Mouse (Mus musculus): ENCODE results near the gene Ubash3a.

Ubash3a gene

DNA sequence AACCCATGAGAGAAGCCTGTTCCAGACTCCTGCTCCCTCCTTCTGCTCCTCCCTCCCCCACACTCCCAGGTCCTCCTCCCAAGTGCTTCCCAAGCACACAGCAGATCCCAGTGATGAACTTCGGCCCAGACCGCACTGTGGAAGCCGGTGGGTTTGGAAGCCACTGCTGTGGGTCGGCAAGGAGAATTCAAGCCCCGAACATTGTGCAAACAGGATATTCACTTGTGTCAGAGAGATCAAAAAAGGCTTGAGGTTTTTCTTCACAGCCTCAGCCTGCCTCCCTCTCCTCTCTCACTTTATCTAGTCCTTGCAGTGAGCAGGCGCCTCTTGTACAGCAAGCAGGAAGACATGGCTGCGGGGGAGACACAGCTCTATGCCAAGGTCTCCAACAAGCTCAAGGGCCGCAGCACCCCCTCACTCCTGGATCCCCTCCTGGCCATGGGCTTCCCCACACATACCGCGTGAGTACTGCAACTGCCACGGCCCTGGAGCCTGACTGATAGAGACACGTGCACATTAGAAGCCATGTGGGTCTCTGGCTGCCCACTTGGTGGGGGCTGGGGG is at the start of gene Ubash3a:
TSS of gene Ubash3a (plus strand) at position 103 of the 564 bp plus-strand sequence.
- no peak for DNase-seq (ENCODE audit: low spot score in 2 of 2)

DNA sequence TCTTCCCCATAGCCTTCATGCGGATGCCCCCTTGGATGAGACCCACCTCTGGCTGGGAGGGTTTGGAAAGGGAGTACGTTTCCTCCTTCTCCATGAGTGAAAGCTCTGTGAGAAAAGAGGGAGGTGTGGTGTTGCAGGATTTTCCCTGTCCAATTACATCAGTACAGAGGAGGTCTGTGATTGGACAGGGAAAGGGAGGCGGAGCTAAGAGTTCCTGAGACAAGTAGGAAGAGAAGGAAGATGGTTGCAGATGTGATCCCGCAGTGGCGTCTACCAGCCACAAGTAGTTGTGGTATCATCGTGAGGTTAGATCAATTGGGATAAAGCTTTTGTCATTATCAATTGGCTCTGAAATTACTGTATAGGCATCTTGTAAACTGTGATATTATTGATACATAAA is 49.8 kb upstream of the Ubash3a start:
- no peak for DNase-seq (ENCODE audit: low spot score in 2 of 2)

DNA sequence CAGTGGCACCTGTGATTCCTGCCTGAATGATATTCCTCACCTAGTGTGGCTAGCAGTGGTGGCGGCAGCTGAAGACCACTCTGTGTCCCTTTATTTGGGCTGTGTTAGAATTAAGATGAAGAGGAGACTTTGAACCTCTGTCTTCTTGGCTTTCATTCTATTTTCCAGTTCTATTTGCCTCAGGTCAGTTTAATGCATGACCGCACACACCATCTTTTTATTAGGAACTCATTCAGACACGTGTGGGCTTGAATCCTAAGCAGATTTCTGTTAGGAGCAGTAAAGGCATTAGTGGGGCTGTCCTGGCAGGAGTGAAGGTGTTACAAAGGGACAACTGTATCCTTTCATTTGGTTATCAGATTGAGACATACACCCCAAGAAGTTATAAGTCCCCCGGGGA is 47.4 kb upstream of the Ubash3a start:
- no peak for DNase-seq (ENCODE audit: low spot score in 2 of 2)

DNA sequence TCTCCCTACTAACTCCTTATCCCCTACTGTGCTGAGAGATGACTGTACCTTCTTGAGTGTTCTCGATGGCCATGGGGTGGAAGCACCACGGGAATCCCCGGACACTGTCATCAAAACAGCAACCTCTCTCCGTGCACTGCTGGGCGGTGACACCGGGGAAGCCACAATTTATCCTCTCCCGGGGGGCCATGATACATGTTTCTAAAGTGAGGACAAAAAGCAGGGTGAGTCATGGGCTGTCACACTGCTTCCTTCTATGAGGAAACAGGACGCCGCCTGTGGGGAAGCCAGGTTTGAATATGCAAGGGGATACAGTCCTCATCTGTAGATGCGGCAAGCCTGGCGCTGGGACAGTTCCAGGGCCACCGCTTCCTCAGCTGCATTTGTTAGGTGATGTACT is 45.1 kb upstream of the Ubash3a start:
- DNase-seq (ENCODE audit: low spot score in 2 of 2) = no peak

DNA sequence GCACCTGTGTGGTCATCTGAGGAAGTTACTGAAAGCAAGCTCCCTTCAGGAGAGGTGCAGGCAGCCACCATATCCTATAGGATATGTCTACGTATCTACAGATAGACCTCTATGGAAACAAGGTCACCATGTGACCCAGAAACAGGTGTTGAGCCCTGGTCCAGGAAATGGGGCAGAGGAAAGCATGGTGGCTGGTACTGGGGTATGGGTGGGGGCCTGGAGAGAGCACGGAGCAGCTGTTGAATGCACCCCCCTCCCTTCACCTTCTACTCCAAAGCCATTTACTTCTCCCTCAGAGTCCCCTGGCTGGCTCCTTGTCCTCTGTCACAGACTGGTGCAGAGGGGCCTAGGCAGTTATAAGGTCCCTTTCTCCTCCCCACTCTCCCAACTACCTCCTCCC is 43.9 kb upstream of the Ubash3a start:
- DNase-seq (ENCODE audit: low spot score in 2 of 2) = no peak

DNA sequence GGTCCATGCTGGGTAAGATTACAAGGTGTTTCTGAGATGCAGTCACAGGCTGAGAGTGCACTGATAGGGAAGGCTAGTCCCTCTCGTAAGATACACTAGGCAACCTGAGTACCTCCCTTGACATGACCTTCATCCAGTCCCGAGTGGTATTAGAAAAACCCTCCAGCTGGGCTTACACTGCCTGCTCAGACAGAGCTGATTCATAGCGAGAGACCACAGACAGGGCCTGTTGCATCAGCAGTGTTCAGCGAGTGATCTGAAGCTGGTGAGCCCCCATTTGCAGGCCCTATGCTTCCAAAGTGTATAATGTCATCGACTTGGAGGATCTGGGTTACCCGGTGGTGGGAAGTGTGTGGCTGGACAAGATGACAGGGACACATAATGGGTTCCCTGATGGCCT is 42.5 kb upstream of the Ubash3a start, which contains the start of gene Tff1:
TSS of gene Tff1 (minus strand) at position 151 of the 400 bp plus-strand sequence.
- DNase-seq (ENCODE audit: low spot score in 2 of 2) = no peak

DNA sequence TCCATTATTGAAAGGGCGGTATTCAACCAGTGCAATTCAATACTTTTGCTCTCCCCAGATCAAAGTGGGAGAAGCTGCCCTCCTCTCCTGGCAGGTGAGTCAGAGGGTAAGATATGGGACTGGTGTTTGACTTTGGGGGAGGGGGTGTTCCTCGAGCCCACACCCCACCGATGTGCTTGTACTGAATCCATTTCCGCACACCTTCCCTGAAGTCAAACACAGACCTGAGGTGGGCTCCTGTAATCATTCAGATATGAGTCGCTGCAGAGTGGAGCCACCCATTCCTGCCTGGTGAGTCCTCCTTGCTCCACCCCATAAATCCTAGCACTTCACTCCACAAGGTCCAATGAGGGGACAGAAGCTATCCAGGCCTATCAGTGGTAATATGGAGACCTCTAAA is 37.9 kb upstream of the Ubash3a start:
- DNase-seq (ENCODE audit: low spot score in 2 of 2) = no peak

DNA sequence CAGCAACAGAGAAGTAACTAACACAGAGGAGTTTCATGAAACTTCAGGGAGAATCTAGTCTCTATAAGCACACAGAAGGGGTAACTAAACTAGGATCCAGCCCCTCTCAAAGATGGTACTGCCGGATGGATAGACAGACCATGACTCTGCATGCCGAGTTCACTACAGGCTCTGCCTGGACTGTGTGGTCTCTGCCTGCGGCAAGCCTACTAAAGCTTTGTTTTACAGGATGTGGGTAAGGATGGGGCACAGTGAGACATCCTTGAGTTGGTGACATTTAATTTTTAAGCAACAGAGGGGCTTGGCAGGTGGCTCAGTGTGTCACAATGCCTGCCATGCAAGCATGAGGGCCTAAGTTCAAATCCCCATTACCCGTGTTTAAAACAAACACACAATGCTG is 31.4 kb upstream of the Ubash3a start:
- DNase-seq (ENCODE audit: low spot score in 2 of 2) = no peak

DNA sequence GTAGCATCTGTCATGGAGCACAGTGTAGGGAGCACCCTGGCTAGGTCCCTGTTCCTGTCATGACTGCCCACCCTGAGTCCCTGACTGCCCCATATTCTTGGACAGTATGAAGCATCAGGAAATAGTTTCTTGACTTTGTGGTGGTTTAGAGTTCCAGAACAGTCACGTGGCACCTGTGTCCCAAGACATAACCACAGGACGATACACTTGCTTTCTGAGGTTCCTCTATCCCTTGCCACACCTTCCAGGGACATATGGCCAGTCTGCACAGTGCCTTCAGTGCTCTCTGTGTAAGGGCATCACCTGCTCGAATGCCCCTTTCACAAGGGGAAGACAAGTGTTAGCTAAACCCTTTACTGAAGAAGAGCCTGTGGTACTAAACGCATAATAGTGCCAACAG is 26.2 kb upstream of the Ubash3a start:
- DNase-seq (ENCODE audit: low spot score in 2 of 2) = no peak

DNA sequence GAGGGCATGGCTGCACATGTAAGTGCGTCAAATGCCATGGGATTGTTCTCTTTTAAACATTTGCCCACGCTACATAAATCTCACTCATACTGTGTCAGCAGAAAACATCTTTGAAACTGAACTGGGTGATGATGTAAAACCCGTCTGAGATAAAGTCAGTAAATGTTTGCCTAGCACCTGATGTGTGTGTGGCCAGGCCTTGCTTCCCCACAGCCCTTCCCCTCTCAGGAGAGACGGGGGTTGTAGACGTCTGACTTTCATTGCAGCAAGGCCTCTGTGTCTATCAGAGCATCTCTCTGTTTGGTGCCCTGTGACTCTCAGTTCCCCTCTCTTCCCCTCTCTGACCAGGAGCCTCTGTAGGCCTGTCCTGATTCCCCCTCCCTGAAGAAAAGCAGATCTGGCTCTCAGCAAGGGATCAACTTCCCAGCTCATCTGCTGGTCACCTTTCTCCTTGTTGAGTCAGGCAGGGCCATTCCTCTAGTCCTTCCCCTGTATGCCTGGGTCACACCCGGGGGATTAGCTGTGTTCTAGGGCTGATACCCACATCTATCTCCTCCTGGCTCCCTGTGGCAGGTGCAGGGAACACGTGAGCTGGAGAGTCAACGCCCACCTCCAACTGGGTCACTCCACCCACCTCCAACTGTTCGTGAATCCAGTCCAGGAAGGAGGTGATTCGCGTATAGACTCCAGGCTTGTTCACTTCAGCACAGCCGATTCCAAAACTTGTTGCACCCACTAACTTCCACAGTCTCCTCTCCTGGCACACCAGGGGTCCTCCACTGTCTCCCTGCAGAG is 24.3 kb upstream of the Ubash3a start:
- DNase-seq (ENCODE audit: low spot score in 2 of 2) = no peak

DNA sequence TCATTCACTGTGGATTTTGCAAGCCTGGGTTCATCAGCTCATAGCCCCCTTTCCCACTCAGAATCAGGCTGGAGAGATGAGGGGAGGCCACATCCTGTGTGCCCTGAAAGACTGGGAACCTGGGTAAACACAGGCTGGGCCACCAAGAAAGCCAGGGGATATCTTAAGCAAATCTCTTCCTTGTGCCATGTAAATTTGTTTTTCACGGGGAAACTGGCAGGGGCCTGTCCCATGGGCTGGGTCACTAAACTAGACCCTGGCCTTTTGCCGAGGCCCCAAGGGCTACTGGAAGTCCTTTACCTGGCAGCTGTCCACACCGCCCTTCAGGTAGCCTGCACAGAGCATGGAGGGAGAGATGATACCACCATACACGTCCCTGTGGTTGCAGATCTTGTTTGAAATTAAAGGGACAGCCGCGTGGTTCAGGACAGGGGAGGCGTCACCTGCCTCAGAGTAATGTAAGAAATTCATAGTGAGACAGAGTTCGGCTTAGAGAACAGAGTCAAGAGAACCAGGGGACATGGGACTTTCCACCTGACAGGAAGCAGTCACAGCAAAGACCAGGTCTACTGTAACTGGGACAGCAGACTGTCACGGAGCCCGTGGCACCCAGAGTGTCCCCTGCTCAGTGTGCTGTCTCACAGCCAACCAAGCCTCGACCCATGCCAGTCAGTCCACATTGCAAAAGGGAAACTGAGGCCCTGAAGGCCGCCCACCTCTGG is 23.2 kb upstream of the Ubash3a start:
- DNase-seq (ENCODE audit: low spot score in 2 of 2) = no peak

DNA sequence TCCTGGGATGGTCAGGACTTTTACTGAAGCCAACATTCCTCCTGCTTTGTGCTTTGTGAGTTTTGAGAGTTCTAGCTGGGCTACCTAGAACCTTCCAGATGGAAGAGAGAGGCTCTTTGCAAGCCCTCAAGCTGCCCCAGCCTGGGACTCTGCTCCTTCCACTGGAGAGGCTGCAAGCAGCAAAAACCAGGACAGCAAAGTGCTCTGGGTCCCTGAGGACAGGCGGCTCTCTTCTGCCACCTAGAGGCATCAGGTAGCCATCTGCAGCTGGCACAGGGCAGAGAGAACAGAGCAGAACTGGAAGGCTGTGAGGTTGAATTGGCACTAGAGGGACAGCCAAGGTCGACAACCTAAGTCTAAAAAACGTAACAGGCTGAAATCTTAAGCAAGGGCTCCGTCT is 20.3 kb upstream of the Ubash3a start:
- peak; percentile 42 to 67 for DNase-seq (ENCODE audit: low spot score in 2 of 2)

DNA sequence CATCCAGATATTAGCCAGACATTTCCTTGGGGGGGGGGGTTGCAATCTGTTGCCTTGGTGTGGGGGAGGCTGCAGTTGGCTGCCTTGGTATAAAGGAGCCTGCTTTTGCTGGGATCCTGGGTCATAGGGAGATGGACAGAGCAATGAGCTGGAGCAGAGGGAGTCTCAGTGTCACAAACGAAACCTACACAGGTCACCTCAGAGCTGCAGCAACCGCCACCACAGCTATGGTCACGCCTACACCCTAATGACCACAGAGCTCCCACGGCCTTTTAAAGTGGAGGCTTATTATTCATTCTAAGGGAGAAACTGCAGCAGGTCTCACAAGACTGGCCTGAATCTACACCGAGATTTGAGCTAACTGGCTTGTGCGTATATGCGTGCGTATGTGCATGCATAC is 15.8 kb upstream of the Ubash3a start:
- no peak for DNase-seq (ENCODE audit: low spot score in 2 of 2)

DNA sequence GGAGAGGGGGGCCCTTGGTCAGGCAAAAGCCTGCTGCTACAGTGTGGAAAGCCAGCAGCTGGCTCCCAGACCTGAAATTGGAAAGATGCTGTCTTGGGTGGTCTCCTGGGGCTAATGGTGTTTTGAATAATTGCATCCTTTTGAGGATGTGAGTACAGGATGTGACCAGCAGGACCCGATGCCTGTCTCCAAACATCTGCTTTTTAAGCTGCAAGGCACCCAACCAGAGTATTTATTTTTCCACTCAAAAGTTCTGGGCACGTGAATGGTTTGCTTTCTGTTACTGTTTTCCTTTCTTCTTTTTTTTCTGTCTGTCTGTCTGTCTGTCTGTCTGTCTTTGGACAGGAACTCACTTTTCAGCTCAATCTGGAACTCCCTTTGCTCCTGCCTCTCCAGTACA is 15.0 kb upstream of the Ubash3a start:
- no peak for DNase-seq (ENCODE audit: low spot score in 2 of 2)

DNA sequence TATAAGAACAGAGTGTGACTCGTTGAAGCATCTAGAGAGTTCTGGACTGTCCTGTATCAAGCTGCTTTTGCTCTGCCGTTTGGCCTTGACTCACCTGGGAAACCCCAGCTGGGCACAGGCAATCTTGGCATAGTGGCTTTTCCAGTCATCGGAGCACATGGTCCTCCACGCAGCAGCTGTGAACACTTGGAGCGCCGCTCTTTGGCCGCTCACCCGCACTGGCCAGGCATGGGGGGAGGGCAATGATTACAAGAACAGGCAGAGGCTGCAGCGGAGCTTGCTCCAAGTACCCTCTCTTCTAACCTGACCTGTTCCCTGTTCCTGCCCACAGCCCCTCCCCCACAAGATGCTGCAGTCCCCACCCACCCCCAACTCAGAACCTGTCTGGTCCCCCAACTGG is 14.3 kb upstream of the Ubash3a start:
- DNase-seq (ENCODE audit: low spot score in 2 of 2) = no peak

DNA sequence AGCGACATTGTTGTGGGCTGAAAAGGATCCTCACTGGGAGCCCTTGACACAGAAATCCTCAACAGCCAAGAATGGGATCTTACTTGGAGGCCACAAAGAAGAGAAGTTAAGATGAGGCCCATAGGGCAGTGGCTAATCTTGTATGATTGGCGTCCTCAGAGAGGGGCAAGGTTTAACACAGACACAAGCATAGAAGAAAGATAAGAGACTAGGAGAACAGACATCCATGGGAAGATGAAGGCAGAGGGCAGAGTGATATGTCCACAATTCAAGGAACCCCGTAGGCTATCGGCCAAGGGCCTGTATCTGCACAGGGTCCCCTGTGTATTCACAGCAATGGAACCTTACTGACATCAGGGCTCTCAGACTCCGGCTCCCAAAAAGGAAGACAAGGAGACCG is 12.5 kb upstream of the Ubash3a start:
- DNase-seq (ENCODE audit: low spot score in 2 of 2) = no peak

DNA sequence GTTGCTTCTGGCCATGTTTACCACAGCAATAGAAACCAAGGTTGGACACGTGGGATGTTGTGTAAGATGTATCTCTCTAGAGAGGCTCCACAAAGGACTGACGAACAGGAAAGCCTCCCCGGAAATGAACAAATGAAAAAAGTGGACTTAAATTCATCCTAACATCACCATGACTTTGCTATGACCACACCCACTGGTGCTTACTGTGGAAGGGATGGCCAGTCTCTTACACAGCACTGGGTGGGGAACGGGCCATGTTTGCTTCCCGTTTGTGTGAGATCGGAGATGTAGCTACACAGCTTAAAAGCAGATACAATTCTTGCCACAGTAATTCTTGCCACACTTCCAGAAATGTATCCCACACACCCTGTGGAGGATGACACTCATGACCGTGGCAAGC is 11.4 kb upstream of the Ubash3a start:
- no peak for DNase-seq (ENCODE audit: low spot score in 2 of 2)

DNA sequence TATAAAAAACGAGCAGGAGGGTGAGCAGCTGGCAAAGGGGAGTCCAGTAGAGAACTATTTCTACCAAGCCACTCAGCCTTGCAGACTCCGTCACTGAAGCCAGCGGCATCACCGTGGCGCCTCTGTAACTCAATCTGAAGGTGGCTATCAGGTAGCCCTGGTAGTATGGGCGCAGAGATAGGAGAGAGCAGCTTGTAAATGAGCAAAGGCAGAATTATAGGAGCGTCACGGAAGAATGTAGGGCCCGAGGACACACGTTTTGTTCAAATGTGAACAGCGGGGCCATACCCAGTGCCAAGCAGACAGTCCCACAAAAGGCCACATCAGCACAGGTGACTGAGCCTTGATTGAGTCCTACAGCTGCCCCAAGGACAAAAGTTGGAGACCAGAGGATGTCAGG is 8.8 kb upstream of the Ubash3a start, which contains the start of gene Tmprss3:
TSS of gene Tmprss3 (minus strand) at position 101 of the 400 bp plus-strand sequence.
- DNase-seq (ENCODE audit: low spot score in 2 of 2) = no peak

DNA sequence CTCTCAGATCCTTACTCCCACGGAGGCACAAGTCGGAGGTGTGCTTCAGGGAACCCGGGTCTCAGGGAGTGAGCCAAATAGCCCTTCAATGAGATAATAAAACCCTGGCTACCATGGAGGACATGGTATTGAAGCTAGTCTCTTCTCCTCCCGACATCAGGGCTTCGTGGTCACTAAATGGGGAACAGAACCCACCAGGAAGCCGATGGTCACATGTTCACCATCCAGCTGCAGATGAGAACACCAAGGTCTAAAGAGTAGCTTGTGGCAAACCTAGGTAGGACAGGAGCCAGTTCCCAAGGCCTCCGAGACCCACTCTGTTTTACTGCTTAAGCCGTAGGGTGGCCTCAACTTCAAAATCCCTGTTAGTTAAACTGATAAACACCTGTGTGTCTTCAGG is 981 bp downstream of the Ubash3a start:
- DNase-seq (ENCODE audit: low spot score in 2 of 2) = no peak

DNA sequence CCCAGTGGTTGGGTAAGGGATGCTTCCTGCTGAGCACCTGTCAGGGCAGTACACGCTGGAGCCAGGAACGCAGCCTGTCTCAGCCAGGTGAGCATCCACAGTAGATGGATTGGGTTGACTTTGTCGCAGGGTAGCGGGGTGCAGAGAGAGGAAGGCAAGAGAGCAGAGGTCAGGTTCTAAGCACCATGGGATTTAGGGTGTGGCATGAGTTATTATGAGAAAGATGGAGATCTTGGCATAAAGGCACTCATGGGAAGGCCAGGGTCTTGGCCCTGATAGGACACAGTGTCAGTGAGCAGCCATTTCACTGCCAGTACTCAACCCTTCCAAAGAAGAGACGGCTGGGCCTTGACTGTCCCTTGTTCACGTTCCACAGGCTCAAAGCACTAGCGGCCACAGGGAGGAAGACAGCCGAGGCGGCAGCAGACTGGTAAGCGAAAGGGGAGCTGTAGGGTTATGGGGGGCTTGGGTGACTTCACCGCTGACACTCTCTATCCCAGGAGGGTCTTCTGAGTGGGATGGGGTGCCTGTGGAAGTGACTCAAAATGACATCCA is 1.8 kb downstream of the Ubash3a start:
- no peak for DNase-seq (ENCODE audit: low spot score in 2 of 2)

DNA sequence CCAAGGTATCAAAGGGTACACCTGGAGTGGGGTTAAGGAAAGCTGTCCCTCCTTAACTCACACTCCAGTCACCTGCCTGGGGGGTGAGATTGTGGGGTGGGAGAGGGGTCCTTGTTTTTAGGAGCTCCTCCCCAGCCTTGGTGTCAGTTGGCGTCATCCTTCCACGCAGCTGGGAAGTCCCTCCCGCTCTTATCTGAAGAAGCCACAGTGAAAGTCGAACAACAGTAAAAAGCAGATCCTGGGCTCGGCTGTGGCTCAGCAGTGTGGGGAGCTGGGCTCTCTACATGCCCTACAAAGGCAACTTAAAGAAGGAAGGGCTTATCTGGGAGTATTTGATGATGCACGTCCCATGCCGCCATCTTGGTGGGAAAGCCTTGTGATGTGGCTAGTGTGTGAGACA is 2.6 kb downstream of the Ubash3a start:
- DNase-seq (ENCODE audit: low spot score in 2 of 2) = no peak

DNA sequence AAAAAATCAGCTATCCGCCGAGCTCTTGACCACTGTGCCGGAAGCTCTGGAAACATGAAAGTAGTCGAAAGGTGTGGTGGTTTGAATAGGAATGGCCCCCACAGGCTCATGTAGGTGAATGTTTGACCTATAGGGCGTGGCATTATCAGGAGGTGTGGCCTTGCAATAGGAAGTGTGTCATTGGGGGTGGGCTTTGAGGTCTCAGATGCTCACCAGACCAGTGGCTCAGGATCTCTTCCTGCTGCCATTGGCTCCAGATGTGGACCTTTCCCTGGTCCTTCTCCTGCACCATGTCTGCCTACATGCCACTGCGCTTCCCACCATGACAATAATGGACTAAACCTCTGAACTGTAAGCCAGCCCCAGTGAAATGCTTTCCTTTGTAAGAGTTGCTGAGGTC is 4.2 kb downstream of the Ubash3a start:
- no peak for DNase-seq (ENCODE audit: low spot score in 2 of 2)

All from spleen, postnatal 14 days (tissue).